Mouse (Mus musculus) G1E (cell line): ENCODE measurements around the gene Sfxn1.

ENCODE experiments used
- CTCF ChIP-seq: IDR thresholded peaks from 2 replicates; pipeline ENCODE4 v1.5.1; 2012; ENCODE audit warnings: low read depth, low read length, inconsistent platforms, mixed read lengths
- GATA1 ChIP-seq: IDR thresholded peaks from 2 replicates; pipeline ENCODE4 v1.6.1; 2012; ENCODE audit warnings: borderline replicate concordance, low read length, inconsistent platforms, mixed read lengths

DNA sequence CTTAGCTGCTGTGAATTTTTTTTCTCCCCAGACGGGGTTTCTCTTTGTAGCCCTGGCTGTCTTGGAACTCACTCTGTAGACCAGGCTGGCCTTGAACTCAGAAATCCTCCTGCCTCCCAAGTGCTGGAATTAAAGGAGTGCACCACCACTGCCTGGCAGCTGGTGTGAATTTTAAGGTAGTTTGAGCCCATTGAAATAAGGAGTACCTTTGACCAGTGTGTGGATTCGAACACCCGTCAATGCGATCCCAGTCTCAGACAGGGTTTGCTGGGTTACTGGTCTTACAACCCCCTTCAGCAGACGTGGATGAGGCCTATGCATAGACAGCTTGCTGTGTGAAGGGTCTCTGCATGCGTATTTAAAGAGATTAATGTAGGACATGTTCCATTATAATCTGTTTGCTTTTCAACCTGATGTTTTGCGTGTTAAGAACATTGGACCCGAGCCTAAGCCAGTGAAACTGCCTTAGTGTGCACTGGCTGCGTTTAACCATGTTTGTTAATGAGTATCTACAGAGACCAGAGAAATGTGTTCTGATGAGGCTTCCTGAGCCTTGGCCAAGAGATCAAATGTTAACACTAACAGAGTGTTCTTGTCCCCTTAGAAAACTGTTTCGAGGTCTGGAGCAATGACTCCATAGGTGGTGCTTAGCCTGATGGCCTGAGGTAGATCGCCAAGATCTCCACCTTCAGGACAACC lies 5.2 kb downstream of the Sfxn1 start:
- TF ChIP-seq CTCF (no peak), GATA1 (no peak)
